8 mouse cellular contexts compared by ENCODE assay signal in the genomic region with DNA sequence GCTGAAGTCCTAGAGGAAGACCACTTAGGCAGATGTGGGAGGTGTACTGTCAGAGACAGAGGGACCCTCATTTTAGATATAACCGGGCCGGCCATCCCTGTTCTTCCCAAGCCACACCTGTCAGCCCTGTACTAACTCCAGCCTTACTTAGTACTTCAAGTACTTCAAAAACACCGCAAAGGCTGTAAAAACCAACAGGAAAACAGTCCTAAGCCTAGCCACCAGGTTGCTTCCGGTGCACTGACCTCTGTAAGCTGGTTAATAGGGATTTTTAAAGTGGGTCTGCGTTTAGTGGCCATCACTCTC. TPM values are rescaled to one million over a fixed set of nuclear protein-coding genes. Genes with fewer than 3 reads are reported as not detected.
A peak's percentile ranks its signal among the peaks of the same experiment; 100 is the strongest.
DNase-seq lines count a peak whose midpoint lies in the region; ATAC-seq and TF ChIP-seq lines count a peak whose summit lies in the region.

No protein-coding gene starts in this region.

- intact Hi-C loops in heart, postnatal 36 days (cut with DNase I): loop anchor here (5.0 to 10.0 kb wide), 4 partner anchors 308 to 1108 kb away; a partner anchor contains a TSS

- no peak for TF ChIP-seq RAD21 in MEL (IDR thresholded peaks at IDR 0.05; ENCODE audit: low read depth, low read length)

- peaks cover 23% of the 10 kb centered on the region for H3K4me1 ChIP-seq in heart, embryonic 12.5 days (replicated peaks)
- H3K4me1 ChIP-seq in MEL (ENCODE audit: control insufficient read depth in 1 of 2, insufficient read depth in 2 of 2, low read length in 2 of 2): peaks cover 0 to 5% of the 10 kb centered on the region in 2 experiments; a peak in 2 of 4 replicates
- H3K4me1 ChIP-seq in forebrain, embryonic 16.5 days (replicated peaks; ENCODE audit: control insufficient read depth, insufficient read depth, low read length): peaks cover 14% of the 10 kb centered on the region
- H3K4me1 ChIP-seq in liver, embryonic 15.5 days (replicated peaks): peaks cover 31% of the 10 kb centered on the region

- peak overlapping the region; percentile 88 for H3K9ac ChIP-seq in heart, embryonic 12.5 days
- H3K9ac ChIP-seq in MEL (ENCODE audit: control insufficient read depth, low read depth, low read length, poor library complexity, severe bottlenecking): peak overlapping the region; percentile 99
- H3K9ac ChIP-seq in forebrain, embryonic 16.5 days (replicated peaks; ENCODE audit: low read depth, low read length): peak overlapping the region; percentile 93
- peak overlapping the region; percentile 88 for H3K9ac ChIP-seq in liver, embryonic 15.5 days

- DNase-seq in heart, postnatal 36 days: no peak
- no peak for DNase-seq in MEL (ENCODE audit: low read depth, low spot score)
- DNase-seq in left cerebral cortex, adult 18-20 months (ENCODE audit: low spot score in 2 of 2): no peak
- DNase-seq in adrenal gland, adult 18-20 months (ENCODE audit: low spot score in 2 of 2): no peak
- no peak for DNase-seq in gastrocnemius, postnatal 25 days

- TF ChIP-seq EP300 in MEL (IDR thresholded peaks at IDR 0.05; ENCODE audit: low read depth in 1 of 2, low read length in 2 of 2): no peak

- no peak for TF ChIP-seq CTCF in MEL (IDR thresholded peaks at IDR 0.05 in 2 of 3, conservative IDR thresholded peaks at IDR 0.05 in 1 of 3; ENCODE audit: control insufficient read depth in 1 of 3, insufficient read depth in 1 of 3, low read depth in 2 of 3, low read length in 3 of 3, poor library complexity in 1 of 3, severe bottlenecking in 1 of 3)

- H3K4me2 ChIP-seq in heart, embryonic 12.5 days: peak overlapping the region; percentile 71
- peak overlapping the region; percentile 60 for H3K4me2 ChIP-seq in forebrain, embryonic 16.5 days (ENCODE audit: low read length)
- peak overlapping the region; percentile 82 for H3K4me2 ChIP-seq in liver, embryonic 15.5 days

- H3K36me3 ChIP-seq in heart, embryonic 12.5 days: peaks cover 29% of the 10 kb centered on the region
- peaks cover 0 to 5% of the 10 kb centered on the region in 2 experiments; a peak in 2 of 4 replicates for H3K36me3 ChIP-seq in MEL (ENCODE audit: control insufficient read depth in 1 of 2, insufficient read depth in 2 of 2, low read length in 2 of 2)
- H3K36me3 ChIP-seq in forebrain, embryonic 16.5 days (ENCODE audit: control insufficient read depth, insufficient read depth): peaks cover 5% of the 10 kb centered on the region; the same call in 1 of the 2 replicates
- H3K36me3 ChIP-seq in liver, embryonic 15.5 days (replicated peaks): peaks cover 36% of the 10 kb centered on the region

- H3K79me2 ChIP-seq in MEL (ENCODE audit: control insufficient read depth, insufficient read depth, low read length, poor library complexity): peaks cover 7% of the 10 kb centered on the region; the same call in 1 of the 2 replicates

- no peaks in the 10 kb centered on the region for H3K9me3 ChIP-seq in heart, embryonic 12.5 days (replicated peaks)
- H3K9me3 ChIP-seq in MEL (replicated peaks; ENCODE audit: insufficient read depth, low read length): no peaks in the 10 kb centered on the region
- no peaks in the 10 kb centered on the region for H3K9me3 ChIP-seq in forebrain, embryonic 16.5 days (ENCODE audit: control insufficient read depth, low read length)
- no peaks in the 10 kb centered on the region for H3K9me3 ChIP-seq in liver, embryonic 15.5 days (replicated peaks)

- no peaks in the 10 kb centered on the region for H3K27me3 ChIP-seq in heart, embryonic 12.5 days (replicated peaks)
- no peaks in the 10 kb centered on the region for H3K27me3 ChIP-seq in MEL (ENCODE audit: control insufficient read depth in 1 of 2, insufficient read depth in 2 of 2, low read length in 2 of 2)
- no peaks in the 10 kb centered on the region for H3K27me3 ChIP-seq in forebrain, embryonic 16.5 days (replicated peaks; ENCODE audit: control insufficient read depth, insufficient read depth, low read length)
- H3K27me3 ChIP-seq in liver, embryonic 15.5 days: no peaks in the 10 kb centered on the region

- no peak for TF ChIP-seq POLR2A in MEL (IDR thresholded peaks at IDR 0.05; ENCODE audit: control insufficient read depth in 1 of 2, insufficient read depth in 1 of 2, low read depth in 1 of 2, low read length in 2 of 2, poor library complexity in 1 of 2)

- ATAC-seq in heart, embryonic 12.5 days (ENCODE audit: insufficient number of reproducible peaks, low FRiP score): peak; percentile 26
- ATAC-seq in forebrain, embryonic 16.5 days: no peak
- peak; percentile 41 for ATAC-seq in liver, embryonic 15.5 days (ENCODE audit: insufficient read depth)

- peak overlapping the region; percentile 85 for H3K4me3 ChIP-seq in heart, embryonic 12.5 days
- peak overlapping the region; percentile 92 to 99 for H3K4me3 ChIP-seq in MEL (ENCODE audit: control insufficient read depth in 1 of 2, insufficient read depth in 1 of 2, low read depth in 2 of 2, low read length in 2 of 2)
- peak overlapping the region; percentile 75 for H3K4me3 ChIP-seq in forebrain, embryonic 16.5 days (replicated peaks; ENCODE audit: low read length)
- H3K4me3 ChIP-seq in liver, embryonic 15.5 days (replicated peaks): peak overlapping the region; percentile 88

- 47% methylated on average over 5 of the region's 5 CpGs for WGBS in heart, embryonic 12.5 days
- WGBS in forebrain, embryonic 16.5 days: 67% methylated on average over 5 of the region's 5 CpGs
- WGBS in liver, embryonic 15.5 days (ENCODE audit: insufficient replicate concordance): 23% methylated on average over 5 of the region's 5 CpGs

- H3K27ac ChIP-seq in heart, embryonic 12.5 days (ENCODE audit: poor library complexity, severe bottlenecking): peak overlapping the region; percentile 93
- no peak overlapping the region for H3K27ac ChIP-seq in MEL (ENCODE audit: control insufficient read depth, low read depth, low read length)
- H3K27ac ChIP-seq in forebrain, embryonic 16.5 days (ENCODE audit: low read length): no peak overlapping the region
- peak overlapping the region; percentile 89 for H3K27ac ChIP-seq in liver, embryonic 15.5 days (replicated peaks)

TF ChIP-seq in MEL, 35 proteins besides CTCF, POLR2A, EP300 and RAD21:
- TF ChIP-seq SMC3 (IDR thresholded peaks at IDR 0.05; ENCODE audit: low read depth, low read length): no peak

RNA-seq across cellular contexts. Expression of a gene that starts 11.1 kb away (rescaled TPM):
- polyA plus RNA-seq in heart, embryonic 12.5 days (2016; fragmentation: Nextera tagmentation; extraction: Ambion mirVana): 242 and 247 TPM in 2 replicates
- 10 to 100 TPM; 79.5 to 94.5 TPM for total RNA-seq in heart, postnatal 36 days (2021)
- total RNA-seq in MEL (2012; rRNA removed): 111 and 115 TPM in 2 replicates
- polyA plus RNA-seq in MEL (2012; ENCODE audit: insufficient read depth in 1 of 2, insufficient read length in 2 of 2, low read depth in 1 of 2, low replicate concordance in 2 of 2, missing spikeins in 1 of 2): 100 to 1,000 TPM in 1 of 2 experiments, not detected in 1; 124 TPM
- 143 and 149 TPM in 2 replicates for polyA plus RNA-seq in forebrain, embryonic 16.5 days (2015; fragmentation: Nextera tagmentation; extraction: Ambion mirVana)
- polyA plus RNA-seq in liver, embryonic 15.5 days (2015; fragmentation: Nextera tagmentation; extraction: Ambion mirVana): 192 and 207 TPM in 2 replicates
- 100 to 1,000 TPM in 1 of 2 experiments, 10 to 100 TPM in 1; 98.3 to 101 TPM for total RNA-seq in left cerebral cortex, adult 18-20 months (2021)
- total RNA-seq in adrenal gland, adult 18-20 months (2021): 10 to 100 TPM; 88.9 to 97.1 TPM
- total RNA-seq in gastrocnemius, postnatal 25 days (2021): 10 to 100 TPM; 21.6 to 26.6 TPM

Comparison
In these comparisons a context has a peak if more than half of its experiments do, and no peak if none do; other contexts are left out.
1. H3K27ac ChIP-seq: peak in heart, embryonic 12.5 days (single experiment) and liver, embryonic 15.5 days (single experiment); none in MEL (single experiment) and forebrain, embryonic 16.5 days (single experiment).
2. Peak in every context shown above with its lines, with median percentiles within 50 percentile points of each other: H3K4me2 ChIP-seq, H3K4me3 ChIP-seq and H3K9ac ChIP-seq.